Mouse (Mus musculus): ENCODE results near the gene Dnmt3a. TPM values are rescaled to one million over a fixed set of nuclear protein-coding genes. Genes with fewer than 3 reads are reported as not detected.
A peak's percentile ranks its signal among the peaks of the same experiment; 100 is the strongest.

Dnmt3a gene
- polyA plus RNA-seq, 1 experiment, result 14.7 TPM

GRCm38 (mm10) chr12:3877376-3877775 is 71.6 kb downstream of the Dnmt3a start:
- no peak for DNase-seq
- 87% methylated on average over 4 of the region's 4 CpGs for WGBS
- no peak for TF ChIP-seq POLR2A (IDR thresholded peaks at IDR 0.05; ENCODE audit: borderline replicate concordance, extremely low read depth, low read depth, low read length)
- TF ChIP-seq CTCF (IDR thresholded peaks at IDR 0.05; ENCODE audit: insufficient read depth, low read length), result no peak
- Histone ChIP-seq H3K4me3 (replicated peaks; ENCODE audit: extremely low read depth, low read depth, low read length) (no peak overlapping the region), H3K4me1 (ENCODE audit: control insufficient read depth, insufficient read depth, low read length) (peaks cover 3% of the 10 kb centered on the region; the same call in 1 of the 2 replicates)

- peaks cover 8% of the 10 kb centered on the region; the same call in 1 of the 2 replicates for H3K4me1 ChIP-seq (ENCODE audit: control insufficient read depth, insufficient read depth, low read length)
- TF ChIP-seq CTCF (IDR thresholded peaks at IDR 0.05; ENCODE audit: insufficient read depth, low read length) (no peak), POLR2A (IDR thresholded peaks at IDR 0.05; ENCODE audit: borderline replicate concordance, extremely low read depth, low read depth, low read length) (no peak)
- WGBS, result 88% methylated on average over 3 of the region's 3 CpGs
- no peak for DNase-seq
- no peak overlapping the region for H3K4me3 ChIP-seq (replicated peaks; ENCODE audit: extremely low read depth, low read depth, low read length)
Observed at GRCm38 (mm10) chr12:3881474-3881873, 75.7 kb downstream of the Dnmt3a start.

DNA sequence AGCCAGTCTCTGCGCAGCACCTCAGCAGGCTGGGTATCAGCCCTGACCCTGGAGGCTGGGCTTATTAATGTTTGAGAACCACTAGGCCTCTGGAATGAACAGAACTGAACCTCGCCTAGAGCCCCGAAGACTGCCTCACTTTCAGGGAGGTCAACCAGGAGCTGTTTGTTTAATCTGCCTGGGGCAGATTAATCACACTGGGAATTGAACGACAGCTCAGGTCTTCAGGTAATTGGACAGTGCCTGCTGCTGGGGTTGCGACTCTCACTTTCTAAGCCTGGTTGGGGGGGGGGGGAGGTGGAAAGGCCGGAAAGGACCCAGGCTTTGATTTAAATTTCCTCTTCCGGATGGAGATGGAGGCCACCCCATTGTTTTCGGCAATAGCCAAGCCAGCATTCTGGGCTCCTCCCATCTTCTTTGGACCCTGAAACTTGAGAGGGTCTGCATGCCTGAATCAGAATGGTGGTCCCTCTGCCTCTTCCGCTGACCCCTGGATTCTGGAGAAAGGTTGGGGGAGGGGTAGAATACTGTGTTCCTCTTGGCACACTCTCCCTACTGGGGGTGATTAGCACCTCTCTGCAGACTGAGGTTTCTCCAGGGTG is 79.2 kb downstream of the Dnmt3a start:
- H3K4me1 ChIP-seq (ENCODE audit: control insufficient read depth, insufficient read depth, low read length), result peaks cover 19% of the 10 kb centered on the region

GRCm38 (mm10) chr12:3886601-3887000 is 80.8 kb downstream of the Dnmt3a start:
- DNase-seq, result no peak
- TF ChIP-seq CTCF (IDR thresholded peaks at IDR 0.05; ENCODE audit: insufficient read depth, low read length) (no peak), POLR2A (IDR thresholded peaks at IDR 0.05; ENCODE audit: borderline replicate concordance, extremely low read depth, low read depth, low read length) (no peak)
- Histone ChIP-seq H3K4me3 (replicated peaks; ENCODE audit: extremely low read depth, low read depth, low read length) (no peak overlapping the region), H3K4me1 (ENCODE audit: control insufficient read depth, insufficient read depth, low read length) (peaks cover 19% of the 10 kb centered on the region)
- WGBS, result 57% methylated on average over 2 of the region's 2 CpGs

More for the DNA sequence above, 79.2 kb downstream of the Dnmt3a start:
- WGBS, result 44% methylated on average over 9 of the region's 9 CpGs
- DNase-seq, result no peak
- no peak for TF ChIP-seq CTCF (IDR thresholded peaks at IDR 0.05; ENCODE audit: insufficient read depth, low read length)
- TF ChIP-seq POLR2A (IDR thresholded peaks at IDR 0.05; ENCODE audit: borderline replicate concordance, extremely low read depth, low read depth, low read length), result no peak
- no peak overlapping the region for H3K4me3 ChIP-seq (replicated peaks; ENCODE audit: extremely low read depth, low read depth, low read length)

DNA sequence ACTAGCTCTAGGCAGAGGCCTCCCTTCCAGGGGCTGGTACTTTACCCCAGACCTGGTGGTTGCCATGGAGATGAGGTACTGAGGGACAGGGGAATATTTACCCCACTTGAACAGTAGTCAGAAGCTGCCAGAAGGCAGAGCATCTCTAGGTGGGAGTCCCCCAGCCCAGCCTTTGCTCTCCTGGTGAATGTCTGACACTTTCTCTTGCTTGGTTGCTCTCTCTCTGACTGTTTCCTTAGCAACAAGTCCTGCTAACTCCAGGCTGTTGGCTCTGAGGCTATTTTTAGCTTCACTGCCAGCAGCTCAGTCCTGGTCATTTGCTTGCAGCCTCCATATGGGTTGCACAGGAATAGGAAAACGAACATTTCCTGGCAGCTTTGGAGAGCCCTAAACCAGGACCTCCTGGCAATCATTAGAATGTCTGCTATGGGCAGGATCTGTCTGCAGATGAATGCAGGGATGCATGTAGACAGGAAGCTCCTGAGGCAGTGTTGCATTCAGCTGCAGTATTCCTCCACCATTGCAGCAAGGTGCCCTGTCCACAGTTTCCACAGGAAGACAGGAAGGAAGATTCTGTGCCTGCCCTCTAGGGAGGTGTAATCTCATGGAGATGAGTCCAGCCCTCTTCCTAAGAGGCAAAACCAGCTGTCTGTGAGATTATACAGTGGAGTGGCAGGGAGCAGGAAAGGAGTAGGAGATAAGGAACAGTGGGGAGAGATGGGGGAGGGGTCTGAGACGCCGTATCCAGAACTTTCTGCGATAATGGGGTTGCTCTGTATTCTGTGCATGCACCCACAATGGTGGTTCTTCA is 81.9 kb downstream of the Dnmt3a start:
- TF ChIP-seq POLR2A (IDR thresholded peaks at IDR 0.05; ENCODE audit: borderline replicate concordance, extremely low read depth, low read depth, low read length) (no peak), CTCF (IDR thresholded peaks at IDR 0.05; ENCODE audit: insufficient read depth, low read length) (no peak)
- WGBS, result 17% methylated on average over 4 of the region's 4 CpGs
- DNase-seq, result no peak
- H3K4me1 ChIP-seq (ENCODE audit: control insufficient read depth, insufficient read depth, low read length), result peaks cover 25% of the 10 kb centered on the region
- no peak overlapping the region for H3K4me3 ChIP-seq (replicated peaks; ENCODE audit: extremely low read depth, low read depth, low read length)

DNA sequence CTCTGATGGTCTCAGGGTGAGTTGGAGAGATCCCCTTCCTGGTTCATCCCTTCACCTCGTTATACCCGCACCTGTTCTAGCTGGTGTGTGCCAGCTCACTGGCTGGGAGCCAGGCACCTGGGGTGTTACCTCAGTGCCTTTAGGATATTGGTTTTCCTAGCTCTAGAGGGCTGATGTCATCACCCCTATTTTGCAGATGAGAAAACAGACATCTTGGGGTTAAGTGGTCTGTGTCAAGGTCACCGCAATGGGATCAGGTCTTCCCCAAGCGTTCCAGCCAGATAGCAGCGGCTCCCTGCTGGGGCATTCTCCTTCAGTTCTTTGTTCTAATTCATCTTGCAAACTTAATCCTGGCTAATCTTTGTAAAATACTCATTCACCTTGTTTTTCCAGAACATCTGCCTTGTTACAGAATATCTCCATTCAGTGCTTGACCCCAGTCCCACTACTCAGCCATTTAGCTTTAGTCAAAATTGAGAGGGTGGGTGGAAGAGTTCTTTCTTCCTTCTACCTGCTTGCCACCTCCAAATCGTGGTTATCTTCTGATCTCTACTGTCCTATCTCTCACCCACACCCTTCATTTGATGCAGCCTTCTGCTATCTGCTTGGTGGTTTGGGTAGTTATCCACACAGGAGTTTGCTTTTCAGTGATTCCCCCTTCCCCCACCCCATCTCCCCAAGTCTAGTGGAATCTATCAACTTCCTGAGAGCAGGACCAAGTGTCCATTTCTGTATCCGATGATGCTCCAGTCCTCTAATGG is 84.2 kb downstream of the Dnmt3a start:
- WGBS, result 58% methylated on average over 7 of the region's 7 CpGs
- TF ChIP-seq POLR2A (IDR thresholded peaks at IDR 0.05; ENCODE audit: borderline replicate concordance, extremely low read depth, low read depth, low read length) (no peak), CTCF (IDR thresholded peaks at IDR 0.05; ENCODE audit: insufficient read depth, low read length) (no peak)
- no peak overlapping the region for H3K4me3 ChIP-seq (replicated peaks; ENCODE audit: extremely low read depth, low read depth, low read length)
- no peak for DNase-seq
- H3K4me1 ChIP-seq (ENCODE audit: control insufficient read depth, insufficient read depth, low read length), result peaks cover 22% of the 10 kb centered on the region

DNA sequence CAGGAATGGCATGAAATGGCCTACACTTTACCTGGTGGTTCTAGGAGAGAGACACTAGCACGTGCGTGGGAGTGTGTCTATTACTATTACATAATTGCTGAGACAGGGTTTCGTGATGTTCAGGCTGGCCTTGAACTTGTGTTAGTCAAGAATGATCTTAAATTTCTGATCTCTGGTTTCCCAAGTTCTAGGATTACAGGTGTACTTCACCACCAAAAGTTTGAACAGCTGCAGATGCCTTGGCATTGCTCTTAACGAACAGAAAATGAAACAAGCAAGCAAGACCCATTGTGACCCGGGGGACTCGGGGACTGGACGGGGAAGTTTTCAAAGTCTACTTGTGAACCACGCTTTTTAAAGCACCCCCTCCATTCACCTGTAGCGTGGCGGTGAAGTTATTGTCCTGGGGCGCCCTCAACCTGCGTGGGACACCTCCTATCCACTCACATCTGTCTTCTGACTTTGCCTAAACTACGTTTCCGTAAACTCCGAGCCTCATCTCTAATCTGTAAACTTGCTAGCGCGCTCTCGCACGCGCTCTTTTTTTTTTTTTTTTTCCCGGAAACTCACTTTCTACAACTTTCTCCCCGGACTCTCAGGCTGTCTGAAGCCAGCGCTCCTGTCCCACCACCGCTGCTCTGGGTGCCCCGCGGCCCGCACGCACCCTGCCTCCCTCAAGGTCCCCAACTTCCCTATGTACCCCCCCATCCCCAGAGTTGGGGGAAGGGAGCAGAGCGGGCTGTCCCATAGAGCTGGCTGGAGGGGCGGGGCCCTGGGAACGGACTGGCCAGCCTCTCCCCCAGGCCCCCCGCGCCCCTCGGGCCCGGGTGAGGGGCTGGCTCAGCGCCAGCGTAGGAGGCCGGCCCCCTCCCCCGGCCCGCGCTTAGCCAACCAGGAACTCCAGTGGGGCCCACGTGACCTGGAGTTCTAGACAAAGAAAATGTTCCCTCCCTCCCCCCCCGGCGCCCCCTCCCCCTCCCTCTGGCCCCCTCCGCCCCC is 85.2 kb downstream of the Dnmt3a start:
- peaks cover 17% of the 10 kb centered on the region for H3K4me1 ChIP-seq (ENCODE audit: control insufficient read depth, insufficient read depth, low read length)
- 4% methylated on average over 43 of the region's 45 CpGs for WGBS
- 0 out of 2 replicates have a peak, but pooled peaks have one; percentile 9 for TF ChIP-seq POLR2A (IDR thresholded peaks at IDR 0.05; ENCODE audit: borderline replicate concordance, extremely low read depth, low read depth, low read length)
- TF ChIP-seq CTCF (IDR thresholded peaks at IDR 0.05; ENCODE audit: insufficient read depth, low read length), result no peak
- peak overlapping the region; percentile 78 for H3K4me3 ChIP-seq (replicated peaks; ENCODE audit: extremely low read depth, low read depth, low read length)
- no peak for DNase-seq

DNA sequence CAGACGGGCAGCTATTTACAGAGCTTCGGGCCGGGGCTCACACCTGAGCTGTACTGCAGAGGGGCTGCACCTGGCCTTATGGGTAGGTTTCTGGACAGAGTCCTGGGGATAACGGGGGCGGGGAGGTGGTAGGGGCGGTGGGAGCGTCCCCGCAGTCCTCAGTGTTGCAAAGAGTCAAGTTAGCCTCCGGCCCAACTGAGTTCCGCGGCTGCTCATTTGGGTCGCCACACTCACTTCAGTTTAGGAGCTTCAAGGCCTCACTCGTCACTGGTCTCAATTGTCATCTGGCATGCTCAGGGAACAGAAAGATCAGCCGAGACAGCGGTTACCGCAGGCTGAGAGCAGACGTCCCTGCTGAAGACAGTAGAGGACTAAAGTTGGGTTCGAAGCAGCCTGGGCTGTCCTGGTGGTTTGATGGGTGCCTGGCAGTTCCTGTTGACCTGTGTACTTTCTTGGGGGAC is 86.0 kb downstream of the Dnmt3a start:
- no peak for TF ChIP-seq POLR2A (IDR thresholded peaks at IDR 0.05; ENCODE audit: borderline replicate concordance, extremely low read depth, low read depth, low read length)
- no peak for TF ChIP-seq CTCF (IDR thresholded peaks at IDR 0.05; ENCODE audit: insufficient read depth, low read length)
- peaks cover 17% of the 10 kb centered on the region for H3K4me1 ChIP-seq (ENCODE audit: control insufficient read depth, insufficient read depth, low read length)
- WGBS, result 12% methylated on average over 18 of the region's 18 CpGs
- H3K4me3 ChIP-seq (replicated peaks; ENCODE audit: extremely low read depth, low read depth, low read length), result peak overlapping the region; percentile 45
- DNase-seq, result no peak

All from lung, adult 2 months (tissue).